In genomic region chr5:53688326-53688725, GRCm38 (mm10) we compare ENCODE assay signal across 24 mouse cellular contexts. TPM values are rescaled to one million over a fixed set of nuclear protein-coding genes. Genes with fewer than 3 reads are reported as not detected.
DNase-seq lines count a peak whose midpoint lies in the region; ATAC-seq and TF ChIP-seq lines count a peak whose summit lies in the region.
"Had no signal": no experiment of that assay in that cellular context is flagged by ENCODE, and none has a peak within 500 bp of the region (broad histone marks: within the 10 kb centered on the region; RNA-seq: fewer than 3 reads in every experiment).

No protein-coding gene starts in this region.

- no peak overlapping the region for H3K4me2 ChIP-seq in kidney, embryonic 14.5 days (replicated peaks; ENCODE audit: low read depth, low read length)
- no peak overlapping the region for H3K4me2 ChIP-seq in CH12.LX (ENCODE audit: insufficient read depth, low read depth, poor library complexity, severe bottlenecking)
- H3K4me2 ChIP-seq: embryonic facial prominence, embryonic 13.5 days; limb, embryonic 13.5 days; liver, embryonic 13.5 days; lung, embryonic 14.5 days had no signal

- no peak overlapping the region for H3K4me3 ChIP-seq in kidney, embryonic 14.5 days (ENCODE audit: low read length)
- H3K4me3 ChIP-seq in CH12.LX (replicated peaks in 1 of 3; ENCODE audit: low read depth in 2 of 3, low read length in 2 of 3, poor library complexity in 1 of 3), result no peak overlapping the region
- H3K4me3 ChIP-seq: embryonic facial prominence, embryonic 13.5 days; gastrocnemius, adult 2 months; limb, embryonic 13.5 days; liver, embryonic 13.5 days had no signal

- H3K9ac ChIP-seq in kidney, embryonic 14.5 days (ENCODE audit: low read depth, low read length), result no peak overlapping the region
- H3K9ac ChIP-seq in CH12.LX (ENCODE audit: insufficient read depth, low read depth), result no peak overlapping the region
- H3K9ac ChIP-seq: embryonic facial prominence, embryonic 13.5 days; limb, embryonic 13.5 days; liver, embryonic 13.5 days; lung, embryonic 14.5 days had no signal

- H3K79me2 ChIP-seq in CH12.LX (replicated peaks; ENCODE audit: control insufficient read depth, extremely low read depth, insufficient read depth, poor library complexity, severe bottlenecking), result no peaks in the 10 kb centered on the region

- peak; percentile 38 for DNase-seq in kidney, adult 11 months
- no peak for DNase-seq in CH12.LX (ENCODE audit: extremely low read depth)
- peak; percentile 69 for DNase-seq in brain, embryonic 14.5 days (ENCODE audit: low read depth)
- peak; percentile 24 for DNase-seq in kidney, postnatal 14 days
- DNase-seq in thymus, postnatal 25 days, result no peak
- no peak for DNase-seq in natural killer cell, adult 2 months (ENCODE audit: low spot score in 2 of 2)
- DNase-seq: adrenal gland, postnatal 36 days; cerebellum, adult 2 months; gastrocnemius, adult 2 months; liver, embryonic 13.5 days; lung, embryonic 14.5 days; lung, postnatal 36 days; right cerebral cortex, postnatal 4 days had no signal

- no peaks in the 10 kb centered on the region for H3K27me3 ChIP-seq in kidney, embryonic 14.5 days (ENCODE audit: control insufficient read depth, insufficient read depth, low read length)
- no peaks in the 10 kb centered on the region for H3K27me3 ChIP-seq in CH12.LX (replicated peaks)
- H3K27me3 ChIP-seq: embryonic facial prominence, embryonic 13.5 days; limb, embryonic 13.5 days; liver, embryonic 13.5 days had no signal

- no peaks in the 10 kb centered on the region for H3K9me3 ChIP-seq in kidney, embryonic 14.5 days (ENCODE audit: control insufficient read depth, low read length)
- peaks cover 3% of the 10 kb centered on the region for H3K9me3 ChIP-seq in CH12.LX (replicated peaks; ENCODE audit: low read length)
- H3K9me3 ChIP-seq: embryonic facial prominence, embryonic 13.5 days; G1E; liver, embryonic 13.5 days had no signal

- TF ChIP-seq EP300 in CH12.LX (IDR thresholded peaks at IDR 0.05; ENCODE audit: low read length), result no peak

- in situ Hi-C loops in CH12.LX (cut with MboI; ENCODE audit: low pct_ligation_motif_present, low pct_unique_long_range_greater_than_20kb, low sequenced_read_pairs), result loop anchor here (25.0 kb wide), 1 partner anchor 424 kb away; no protein-coding TSS in a partner anchor

- no peaks in the 10 kb centered on the region for H3K4me1 ChIP-seq in kidney, embryonic 14.5 days (ENCODE audit: control insufficient read depth, insufficient read depth, low read length)
- peaks cover 4% of the 10 kb centered on the region in 2 experiments; a peak in 2 of 4 replicates for H3K4me1 ChIP-seq in CH12.LX (ENCODE audit: control insufficient read depth in 1 of 2, insufficient read depth in 2 of 2)
- H3K4me1 ChIP-seq: embryonic facial prominence, embryonic 13.5 days; limb, embryonic 13.5 days had no signal

- H3K27ac ChIP-seq in kidney, embryonic 14.5 days (ENCODE audit: low read depth, low read length), result no peak overlapping the region
- no peak overlapping the region for H3K27ac ChIP-seq in CH12.LX (ENCODE audit: insufficient read depth, low read depth)
- H3K27ac ChIP-seq: embryonic facial prominence, embryonic 13.5 days; gastrocnemius, adult 2 months; kidney, postnatal 0 days; limb, embryonic 13.5 days; liver, embryonic 13.5 days had no signal

- no peak for TF ChIP-seq POLR2A in CH12.LX (IDR thresholded peaks at IDR 0.05; ENCODE audit: low read depth, low read length)
- no peak for TF ChIP-seq POLR2A in brain, embryonic 14.5 days (IDR thresholded peaks at IDR 0.05; ENCODE audit: borderline replicate concordance, extremely low read depth, insufficient read depth, insufficient read length, poor library complexity, severe bottlenecking)

- no peak for TF ChIP-seq RAD21 in CH12.LX (IDR thresholded peaks at IDR 0.05; ENCODE audit: low read depth, low read length)

- TF ChIP-seq CTCF in CH12.LX (conservative IDR thresholded peaks at IDR 0.05 in 1 of 2, IDR thresholded peaks at IDR 0.05 in 1 of 2; ENCODE audit: low read depth in 2 of 2, low read length in 2 of 2), result no peak
- no peak for TF ChIP-seq CTCF in brain, embryonic 14.5 days (IDR thresholded peaks at IDR 0.05; ENCODE audit: borderline replicate concordance, extremely low read depth, insufficient read depth, insufficient read length)

- 72% methylated on average over 7 of the region's 7 CpGs for WGBS in kidney, embryonic 14.5 days

- dilution Hi-C loops in CH12.LX (cut with MboI; ENCODE audit: extremely low pct_ligation_motif_present, extremely low pct_unique_long_range_greater_than_20kb, low sequenced_read_pairs), result no loop called here

- no peak for ATAC-seq in kidney, embryonic 14.5 days (ENCODE audit: low FRiP score, low TSS enrichment)
- ATAC-seq: CD4-positive, CD25-positive, alpha-beta regulatory T cell, adult 4 months; midbrain, embryonic 16.5 days had no signal

- no peaks in the 10 kb centered on the region for H3K36me3 ChIP-seq in kidney, embryonic 14.5 days (ENCODE audit: control insufficient read depth, insufficient read depth, low read length)
- no peaks in the 10 kb centered on the region for H3K36me3 ChIP-seq in CH12.LX (replicated peaks in 1 of 2; ENCODE audit: control insufficient read depth in 1 of 2, insufficient read depth in 1 of 2, low read length in 1 of 2)
- H3K36me3 ChIP-seq: embryonic facial prominence, embryonic 13.5 days; G1E; limb, embryonic 13.5 days; liver, embryonic 13.5 days had no signal

TF ChIP-seq in CH12.LX, 34 proteins besides CTCF, POLR2A, EP300 and RAD21:
- TF ChIP-seq USF1 (IDR thresholded peaks at IDR 0.05; ENCODE audit: low read depth, low read length), result 0 out of 2 replicates have a peak, but pooled peaks have one; percentile 6
- no peak for TF ChIP-seq MAX (IDR thresholded peaks at IDR 0.05; ENCODE audit: low read length)

RNA-seq across cellular contexts. Expression of gene Cckar, which starts 19.2 kb away (rescaled TPM):
- 1.2 and 1.6 TPM in 2 replicates for polyA plus RNA-seq in kidney, embryonic 14.5 days (2014; fragmentation: Nextera tagmentation; extraction: Ambion mirVana)
- total RNA-seq in CH12.LX (2012; rRNA removed) (not detected in 2 replicates), CH12.LX (2014; rRNA removed) (not detected in 2 replicates)
- not detected in 2 replicates for polyA plus RNA-seq in CH12.LX (2012; ENCODE audit: insufficient read length, low read depth)
- 1.0 and 1.9 TPM in 2 replicates for polyA plus RNA-seq in brain, embryonic 14.5 days (2012; rRNA removed)
- total RNA-seq: gastrocnemius, adult 2 months; hematopoietic stem cell, adult 5-6 weeks; megakaryocyte-erythroid progenitor cell, adult 5-6 weeks had no signal
- polyA plus RNA-seq: CD4-positive, CD25-positive, alpha-beta regulatory T cell, adult 4 months; cortical plate, adult 2 months; G1E; thymus, postnatal 0 days had no signal

Comparison
In these comparisons a context has a peak if more than half of its experiments do, and no peak if none do; other contexts are left out.
1. DNase-seq: peak in kidney, adult 11 months (single experiment), brain, embryonic 14.5 days (single experiment) and kidney, postnatal 14 days (single experiment); none in CH12.LX (single experiment), thymus, postnatal 25 days (single experiment) and natural killer cell, adult 2 months (0 of 2).